Mouse (Mus musculus) liver, postnatal 0 days (tissue): ENCODE measurements around the gene Rtn4rl2.
A peak's percentile ranks its signal among the peaks of the same experiment; 100 is the strongest.

Experiments
- CTCF ChIP-seq: sonication (generic); IDR thresholded peaks from 2 replicates; pipeline ENCODE4 v1.5.1; 2016; ENCODE audit warnings: antibody characterized with exemption, low read depth
- EP300 ChIP-seq: IDR thresholded peaks from 2 replicates; pipeline ENCODE4 v1.6.1; 2016; ENCODE audit warnings: antibody characterized with exemption, low read depth, mild to moderate bottlenecking

DNA sequence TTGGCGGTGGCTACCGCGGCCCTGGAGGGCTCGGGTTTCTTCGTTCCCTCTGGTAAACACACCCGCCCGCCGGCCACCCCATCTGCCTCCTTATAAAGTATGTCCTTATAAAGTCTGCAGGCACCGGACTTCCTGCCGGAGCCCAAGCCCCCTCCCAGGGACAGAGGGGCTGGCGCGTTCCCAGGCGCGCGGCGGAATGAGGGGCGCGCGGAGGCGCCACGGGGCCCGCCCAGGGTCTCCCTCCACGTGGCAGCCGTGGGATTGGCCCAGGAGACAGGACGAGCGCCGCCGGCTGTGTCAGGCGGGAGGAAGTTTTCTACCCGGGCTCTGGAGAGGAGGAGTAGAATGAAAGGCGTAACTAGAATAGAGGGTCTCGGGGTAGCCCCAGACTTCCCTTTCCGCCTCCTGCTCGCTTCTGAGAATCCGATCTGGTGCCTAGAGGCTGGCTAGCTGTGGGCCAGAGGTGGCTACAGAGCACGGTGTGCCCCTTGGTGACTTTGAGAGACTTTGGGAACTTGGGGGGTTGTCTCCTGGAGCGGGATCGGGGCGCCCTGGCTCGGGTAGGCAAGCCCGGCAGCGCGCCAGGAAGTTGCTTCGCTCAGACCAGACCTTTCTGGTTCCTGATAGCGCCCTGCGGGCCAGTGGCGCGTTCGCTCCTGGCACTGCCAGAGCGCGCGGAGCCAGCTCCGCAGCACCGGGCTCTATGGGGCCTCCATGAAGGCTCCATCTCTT lies 46.3 kb downstream of the Rtn4rl2 start:
- TF ChIP-seq CTCF, result no peak
- TF ChIP-seq EP300, result 0 out of 2 replicates have a peak, but pooled peaks have one; percentile 9
